Mouse (Mus musculus): ENCODE data around the gene Foxb1.

Foxb1 gene

GRCm38 (mm10) chr9:69760371-69761301 is at the start of gene Foxb1:
Gene Foxb1 (minus strand): TSS chr9:69760940.
- DNase-seq = peak; percentile 67

GRCm38 (mm10) chr9:69790562-69790961 is 29.8 kb upstream of the Foxb1 start:
- peak; percentile 34 for DNase-seq

GRCm38 (mm10) chr9:69779996-69780395 is 19.3 kb upstream of the Foxb1 start:
- DNase-seq = no peak

- DNase-seq = peak; percentile 39
These were observed 9.3 kb upstream of the Foxb1 start for GRCm38 (mm10) chr9:69769949-69770585.

GRCm38 (mm10) chr9:69769091-69769948 is 8.6 kb upstream of the Foxb1 start:
- DNase-seq = peak; percentile 74

GRCm38 (mm10) chr9:69768136-69768875 is 7.6 kb upstream of the Foxb1 start:
- DNase-seq = peak; percentile 51

GRCm38 (mm10) chr9:69767421-69767820 is 6.7 kb upstream of the Foxb1 start:
- DNase-seq = peak; percentile 68

GRCm38 (mm10) chr9:69766936-69767335 is 6.2 kb upstream of the Foxb1 start:
- peak; percentile 38 for DNase-seq

GRCm38 (mm10) chr9:69766301-69766700 is 5.6 kb upstream of the Foxb1 start:
- DNase-seq = peak; percentile 76

GRCm38 (mm10) chr9:69765483-69766050 is 4.8 kb upstream of the Foxb1 start:
- no peak for DNase-seq

GRCm38 (mm10) chr9:69764586-69765482 is 4.1 kb upstream of the Foxb1 start:
- peak; percentile 69 for DNase-seq

GRCm38 (mm10) chr9:69763681-69764585 is 3.2 kb upstream of the Foxb1 start:
- peak; percentile 55 for DNase-seq

GRCm38 (mm10) chr9:69762703-69763102 is 2.0 kb upstream of the Foxb1 start:
- DNase-seq = peak; percentile 81

- DNase-seq = peak; percentile 51
These were observed 1.5 kb upstream of the Foxb1 start for GRCm38 (mm10) chr9:69762221-69762620.

- no peak for DNase-seq
These were observed 829 bp upstream of the Foxb1 start for GRCm38 (mm10) chr9:69761569-69761968.

GRCm38 (mm10) chr9:69759721-69760221 is 969 bp downstream of the Foxb1 start:
- peak; percentile 62 for DNase-seq

GRCm38 (mm10) chr9:69758946-69759615 is 1.7 kb downstream of the Foxb1 start:
- peak; percentile 40 for DNase-seq

- peak; percentile 78 for DNase-seq
These were observed 2.2 kb downstream of the Foxb1 start for GRCm38 (mm10) chr9:69758506-69758905.

GRCm38 (mm10) chr9:69757254-69757653 is 3.5 kb downstream of the Foxb1 start:
- DNase-seq = peak; percentile 28

All from embryo, embryonic 11 days (tissue).